ENCODE assay signal across 27 mouse cellular contexts in the genomic region with DNA sequence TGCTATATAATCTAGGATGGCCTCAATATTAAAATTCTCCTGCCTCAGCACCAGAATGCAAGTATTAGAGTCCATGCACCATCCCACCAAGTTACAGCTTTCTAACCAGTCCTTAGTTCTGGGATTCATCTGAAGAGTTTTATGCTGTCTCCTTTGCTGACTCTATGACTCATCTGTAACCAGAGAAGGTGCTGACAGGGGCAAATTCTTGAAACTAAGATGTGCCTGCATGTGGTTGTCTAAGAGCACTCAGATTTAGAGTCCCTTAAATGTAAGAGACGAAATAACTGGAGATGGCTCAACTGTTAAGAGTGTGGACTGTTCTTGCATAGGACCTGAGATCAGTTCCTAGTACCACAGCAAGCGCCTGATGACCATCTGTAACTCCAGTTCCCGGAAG.
"Had no signal": no experiment of that assay in that cellular context is flagged by ENCODE, and none has a peak within 500 bp of the region (broad histone marks: within the 10 kb centered on the region; RNA-seq: fewer than 3 reads in every experiment).

No protein-coding gene starts in this region.

- H3K4me3 ChIP-seq: heart, adult 2 months; heart, embryonic 13.5 days; heart, embryonic 15.5 days; hindbrain, embryonic 13.5 days; hindbrain, embryonic 15.5 days; kidney, embryonic 15.5 days; limb, embryonic 13.5 days; limb, embryonic 15.5 days; liver, embryonic 12.5 days had no signal

- H3K27me3 ChIP-seq: heart, embryonic 13.5 days; heart, embryonic 15.5 days; hindbrain, embryonic 13.5 days; hindbrain, embryonic 15.5 days; kidney, embryonic 15.5 days; limb, embryonic 13.5 days; limb, embryonic 15.5 days; liver, embryonic 12.5 days had no signal

- H3K9me3 ChIP-seq: heart, embryonic 13.5 days; heart, embryonic 15.5 days; hindbrain, embryonic 13.5 days; hindbrain, embryonic 15.5 days; kidney, embryonic 15.5 days; limb, embryonic 13.5 days; limb, embryonic 15.5 days; liver, embryonic 12.5 days had no signal

- H3K27ac ChIP-seq: heart, adult 2 months; heart, embryonic 13.5 days; heart, embryonic 15.5 days; hindbrain, embryonic 13.5 days; hindbrain, embryonic 15.5 days; hindbrain, postnatal 0 days; kidney, embryonic 15.5 days; kidney, postnatal 0 days; limb, embryonic 13.5 days; limb, embryonic 15.5 days; liver, embryonic 12.5 days; liver, embryonic 14.5 days had no signal

- H3K4me2 ChIP-seq: heart, embryonic 11.5 days; heart, embryonic 13.5 days; heart, embryonic 15.5 days; hindbrain, embryonic 13.5 days; hindbrain, embryonic 15.5 days; kidney, embryonic 15.5 days; limb, embryonic 13.5 days; limb, embryonic 15.5 days; liver, embryonic 12.5 days had no signal

- H3K36me3 ChIP-seq: heart, embryonic 13.5 days; heart, embryonic 15.5 days; hindbrain, embryonic 13.5 days; hindbrain, embryonic 15.5 days; kidney, embryonic 15.5 days; limb, embryonic 13.5 days; limb, embryonic 15.5 days; liver, embryonic 12.5 days had no signal

- H3K4me1 ChIP-seq: hindbrain, embryonic 15.5 days; kidney, embryonic 15.5 days; limb, embryonic 15.5 days; liver, embryonic 12.5 days had no signal

- ATAC-seq: hindbrain, postnatal 0 days; intestine, embryonic 16.5 days; liver, embryonic 12.5 days had no signal

- H3K9ac ChIP-seq: heart, embryonic 13.5 days; heart, embryonic 15.5 days; hindbrain, embryonic 13.5 days; hindbrain, embryonic 15.5 days; kidney, embryonic 15.5 days; limb, embryonic 13.5 days; limb, embryonic 15.5 days; liver, embryonic 12.5 days; liver, embryonic 14.5 days had no signal

- DNase-seq: gastrocnemius, postnatal 14 days; gastrocnemius, postnatal 36 days; heart, adult 11 months; heart, adult 2 months; heart, postnatal 14 days; heart, postnatal 36 days; kidney, adult 11 months; kidney, adult 2 months; kidney, adult 9 months; kidney, postnatal 14 days; kidney, postnatal 36 days; layer of hippocampus, adult 9-11 months; layer of hippocampus, postnatal 36 days; left cerebral cortex, postnatal 4 days had no signal
